Comparison of ENCODE assay signal across 13 mouse cellular contexts in genomic region chr2:92437366-92437765, GRCm38 (mm10). TPM values are rescaled to one million over a fixed set of nuclear protein-coding genes. Genes with fewer than 3 reads are reported as not detected.
DNase-seq lines count a peak whose midpoint lies in the region; ATAC-seq and TF ChIP-seq lines count a peak whose summit lies in the region.
"Had no signal": no experiment of that assay in that cellular context is flagged by ENCODE, and none has a peak within 500 bp of the region (broad histone marks: within the 10 kb centered on the region; RNA-seq: fewer than 3 reads in every experiment).

No protein-coding gene starts in this region.

- no peak overlapping the region for H3K9ac ChIP-seq in hindbrain, embryonic 15.5 days
- H3K9ac ChIP-seq in hindbrain, embryonic 13.5 days, result no peak overlapping the region
- H3K9ac ChIP-seq in midbrain, embryonic 13.5 days (replicated peaks), result no peak overlapping the region
- no peak overlapping the region for H3K9ac ChIP-seq in midbrain, embryonic 11.5 days (ENCODE audit: low read length)
- H3K9ac ChIP-seq in liver, embryonic 12.5 days, result no peak overlapping the region
- H3K9ac ChIP-seq: embryonic facial prominence, embryonic 12.5 days; lung, embryonic 14.5 days; neural tube, embryonic 12.5 days had no signal

- H3K27ac ChIP-seq in hindbrain, embryonic 15.5 days (replicated peaks), result no peak overlapping the region
- H3K27ac ChIP-seq in hindbrain, embryonic 13.5 days, result no peak overlapping the region
- H3K27ac ChIP-seq in midbrain, embryonic 13.5 days, result no peak overlapping the region
- H3K27ac ChIP-seq in midbrain, embryonic 11.5 days (ENCODE audit: low read depth, low read length), result no peak overlapping the region
- H3K27ac ChIP-seq in liver, embryonic 12.5 days, result peak overlapping the region; percentile 41
- peak overlapping the region; percentile 74 for H3K27ac ChIP-seq in small intestine, adult 2 months (ENCODE audit: insufficient read depth, low read depth, low read length)
- H3K27ac ChIP-seq: embryonic facial prominence, embryonic 12.5 days; macrophage; neural tube, embryonic 12.5 days had no signal

- H3K36me3 ChIP-seq in hindbrain, embryonic 15.5 days, result no peaks in the 10 kb centered on the region
- H3K36me3 ChIP-seq in hindbrain, embryonic 13.5 days, result no peaks in the 10 kb centered on the region
- H3K36me3 ChIP-seq in midbrain, embryonic 13.5 days, result no peaks in the 10 kb centered on the region
- H3K36me3 ChIP-seq in midbrain, embryonic 11.5 days (ENCODE audit: control insufficient read depth, insufficient read depth, low read length), result no peaks in the 10 kb centered on the region
- H3K36me3 ChIP-seq in liver, embryonic 12.5 days, result no peaks in the 10 kb centered on the region
- no peaks in the 10 kb centered on the region for H3K36me3 ChIP-seq in small intestine, adult 2 months (ENCODE audit: control insufficient read depth, insufficient read depth, low read length)
- H3K36me3 ChIP-seq: embryonic facial prominence, embryonic 12.5 days; neural tube, embryonic 12.5 days had no signal

- H3K4me3 ChIP-seq in hindbrain, embryonic 15.5 days, result no peak overlapping the region
- H3K4me3 ChIP-seq in hindbrain, embryonic 13.5 days, result no peak overlapping the region
- H3K4me3 ChIP-seq in midbrain, embryonic 13.5 days (replicated peaks), result no peak overlapping the region
- no peak overlapping the region for H3K4me3 ChIP-seq in midbrain, embryonic 11.5 days (ENCODE audit: low read depth, low read length)
- H3K4me3 ChIP-seq in liver, embryonic 12.5 days, result no peak overlapping the region
- H3K4me3 ChIP-seq in small intestine, adult 2 months (ENCODE audit: low read depth, low read length), result no peak overlapping the region
- H3K4me3 ChIP-seq: embryonic facial prominence, embryonic 12.5 days; neural tube, embryonic 12.5 days had no signal

- peak overlapping the region; percentile 50; the same call in 1 of the 2 replicates for H3K4me2 ChIP-seq in hindbrain, embryonic 15.5 days
- H3K4me2 ChIP-seq in hindbrain, embryonic 13.5 days, result no peak overlapping the region; the same call in 1 of the 2 replicates
- peak overlapping the region; percentile 37 for H3K4me2 ChIP-seq in midbrain, embryonic 13.5 days (replicated peaks)
- no peak overlapping the region for H3K4me2 ChIP-seq in midbrain, embryonic 11.5 days
- peak overlapping the region; percentile 51 for H3K4me2 ChIP-seq in liver, embryonic 12.5 days
- H3K4me2 ChIP-seq: embryonic facial prominence, embryonic 12.5 days had no signal

- peaks cover 22% of the 10 kb centered on the region for H3K4me1 ChIP-seq in hindbrain, embryonic 15.5 days (replicated peaks)
- H3K4me1 ChIP-seq in hindbrain, embryonic 13.5 days (replicated peaks), result peaks cover 26% of the 10 kb centered on the region
- H3K4me1 ChIP-seq in midbrain, embryonic 13.5 days (replicated peaks), result peaks cover 23% of the 10 kb centered on the region
- H3K4me1 ChIP-seq in midbrain, embryonic 11.5 days (ENCODE audit: control insufficient read depth, insufficient read depth, low read length), result peaks cover 10% of the 10 kb centered on the region
- H3K4me1 ChIP-seq in liver, embryonic 12.5 days, result peaks cover 52% of the 10 kb centered on the region
- H3K4me1 ChIP-seq in small intestine, adult 2 months (ENCODE audit: control insufficient read depth, insufficient read depth, insufficient read length, low read length), result peaks cover 16% of the 10 kb centered on the region; the same call in 1 of the 2 replicates

- ATAC-seq in hindbrain, embryonic 15.5 days (ENCODE audit: low FRiP score, low read depth), result no peak
- ATAC-seq in hindbrain, embryonic 13.5 days (ENCODE audit: low FRiP score), result no peak
- no peak for ATAC-seq in midbrain, embryonic 13.5 days
- ATAC-seq in midbrain, embryonic 11.5 days (ENCODE audit: low FRiP score), result no peak
- no peak for ATAC-seq in liver, embryonic 12.5 days
- ATAC-seq in megakaryocyte progenitor cell, adult 5-6 weeks (replicated peaks; ENCODE audit: poor library complexity), result no peak
- ATAC-seq: forebrain, embryonic 16.5 days had no signal

- no peak for TF ChIP-seq CTCF in small intestine, adult 2 months (IDR thresholded peaks at IDR 0.05; ENCODE audit: extremely low read depth, insufficient read length, insufficient replicate concordance, low read depth, low read length)

- no peak for DNase-seq in midbrain, embryonic 11.5 days (ENCODE audit: low spot score, missing footprints)

- H3K9me3 ChIP-seq in hindbrain, embryonic 15.5 days, result no peaks in the 10 kb centered on the region
- no peaks in the 10 kb centered on the region for H3K9me3 ChIP-seq in hindbrain, embryonic 13.5 days
- no peaks in the 10 kb centered on the region for H3K9me3 ChIP-seq in midbrain, embryonic 13.5 days
- no peaks in the 10 kb centered on the region for H3K9me3 ChIP-seq in midbrain, embryonic 11.5 days (ENCODE audit: control insufficient read depth, low read length)
- H3K9me3 ChIP-seq in liver, embryonic 12.5 days (replicated peaks), result no peaks in the 10 kb centered on the region
- H3K9me3 ChIP-seq: neural tube, embryonic 12.5 days had no signal

- no peak for TF ChIP-seq POLR2A in small intestine, adult 2 months (IDR thresholded peaks at IDR 0.05; ENCODE audit: low read depth, low read length)

- 81% methylated on average over 4 of the region's 4 CpGs for WGBS in hindbrain, embryonic 15.5 days
- 81% methylated on average over 4 of the region's 4 CpGs for WGBS in hindbrain, embryonic 13.5 days
- WGBS in midbrain, embryonic 13.5 days, result 80% methylated on average over 4 of the region's 4 CpGs
- WGBS in midbrain, embryonic 11.5 days, result 86% methylated on average over 4 of the region's 4 CpGs
- 35% methylated on average over 4 of the region's 4 CpGs for WGBS in liver, embryonic 12.5 days (ENCODE audit: insufficient replicate concordance)
- WGBS in small intestine, adult 2 months, result 37% methylated on average over 4 of the region's 4 CpGs

- H3K27me3 ChIP-seq in hindbrain, embryonic 15.5 days, result peaks cover 5% of the 10 kb centered on the region; the same call in 1 of the 2 replicates
- 0 out of 2 replicates have a peak, but pooled peaks cover 5% of the 10 kb centered on the region for H3K27me3 ChIP-seq in hindbrain, embryonic 13.5 days
- H3K27me3 ChIP-seq in midbrain, embryonic 13.5 days, result peaks cover 8% of the 10 kb centered on the region; the same call in 1 of the 2 replicates
- no peaks in the 10 kb centered on the region for H3K27me3 ChIP-seq in midbrain, embryonic 11.5 days (ENCODE audit: control insufficient read depth, insufficient read depth, low read length)
- peaks cover 14% of the 10 kb centered on the region; the same call in 1 of the 2 replicates for H3K27me3 ChIP-seq in liver, embryonic 12.5 days (replicated peaks)
- H3K27me3 ChIP-seq in small intestine, adult 2 months (ENCODE audit: control insufficient read depth, insufficient read depth, low read length), result no peaks in the 10 kb centered on the region

RNA-seq across cellular contexts. Expression of gene Cry2, which starts 3.5 kb away (rescaled TPM):
- 41.1 and 47.9 TPM in 2 replicates for polyA plus RNA-seq in hindbrain, embryonic 15.5 days (2015; fragmentation: Nextera tagmentation; extraction: Ambion mirVana)
- 36.8 and 38.5 TPM in 2 replicates for polyA plus RNA-seq in hindbrain, embryonic 13.5 days (2015; fragmentation: Nextera tagmentation; extraction: Ambion mirVana)
- polyA plus RNA-seq in midbrain, embryonic 13.5 days (2015; fragmentation: Nextera tagmentation; extraction: Ambion mirVana), result 35.8 and 36.2 TPM in 2 replicates
- polyA plus RNA-seq in midbrain, embryonic 11.5 days (2014; fragmentation: Nextera tagmentation; extraction: Ambion mirVana), result 20.5 and 21.9 TPM in 2 replicates
- polyA plus RNA-seq in liver, embryonic 12.5 days (2016; fragmentation: Nextera tagmentation; extraction: Ambion mirVana), result 14.1 and 14.5 TPM in 2 replicates
- 4.7 and 13.1 TPM in 2 replicates for polyA plus RNA-seq in small intestine, adult 2 months (2012; rRNA removed)
- total RNA-seq in megakaryocyte progenitor cell, adult 5-6 weeks (2015), result 9.0 and 10.1 TPM in 2 replicates
- 7.4 and 10.9 TPM in 2 replicates for total RNA-seq in megakaryocyte progenitor cell, adult 5-6 weeks (2017)

RNA-seq across cellular contexts. Expression of gene Slc35c1, which starts 23.0 kb away (rescaled TPM):
- polyA plus RNA-seq in hindbrain, embryonic 15.5 days (2015; fragmentation: Nextera tagmentation; extraction: Ambion mirVana), result 15.4 and 20.1 TPM in 2 replicates
- 10.5 and 12.0 TPM in 2 replicates for polyA plus RNA-seq in hindbrain, embryonic 13.5 days (2015; fragmentation: Nextera tagmentation; extraction: Ambion mirVana)
- polyA plus RNA-seq in midbrain, embryonic 13.5 days (2015; fragmentation: Nextera tagmentation; extraction: Ambion mirVana), result 8.9 and 10.6 TPM in 2 replicates
- polyA plus RNA-seq in midbrain, embryonic 11.5 days (2014; fragmentation: Nextera tagmentation; extraction: Ambion mirVana), result 9.2 and 9.5 TPM in 2 replicates
- 15.3 and 15.5 TPM in 2 replicates for polyA plus RNA-seq in liver, embryonic 12.5 days (2016; fragmentation: Nextera tagmentation; extraction: Ambion mirVana)
- polyA plus RNA-seq in small intestine, adult 2 months (2012; rRNA removed), result 124 and 160 TPM in 2 replicates
- total RNA-seq in megakaryocyte progenitor cell, adult 5-6 weeks (2015), result 62.3 and 76.4 TPM in 2 replicates
- 16.5 and 19.3 TPM in 2 replicates for total RNA-seq in megakaryocyte progenitor cell, adult 5-6 weeks (2017)

RNA-seq across cellular contexts. Expression of gene Mapk8ip1, which starts 36.3 kb away (rescaled TPM):
- 162 and 178 TPM in 2 replicates for polyA plus RNA-seq in hindbrain, embryonic 15.5 days (2015; fragmentation: Nextera tagmentation; extraction: Ambion mirVana)
- polyA plus RNA-seq in hindbrain, embryonic 13.5 days (2015; fragmentation: Nextera tagmentation; extraction: Ambion mirVana), result 111 and 112 TPM in 2 replicates
- polyA plus RNA-seq in midbrain, embryonic 13.5 days (2015; fragmentation: Nextera tagmentation; extraction: Ambion mirVana), result 86.9 and 111 TPM in 2 replicates
- 34.5 and 37.1 TPM in 2 replicates for polyA plus RNA-seq in midbrain, embryonic 11.5 days (2014; fragmentation: Nextera tagmentation; extraction: Ambion mirVana)
- 4.6 and 4.7 TPM in 2 replicates for polyA plus RNA-seq in liver, embryonic 12.5 days (2016; fragmentation: Nextera tagmentation; extraction: Ambion mirVana)
- 4.7 and 5.3 TPM in 2 replicates for polyA plus RNA-seq in small intestine, adult 2 months (2012; rRNA removed)
- total RNA-seq in megakaryocyte progenitor cell, adult 5-6 weeks (2015), result not detected in 2 replicates
- total RNA-seq in megakaryocyte progenitor cell, adult 5-6 weeks (2017), result 0.07 TPM in 1 of 2 replicates, not detected in the other
- total RNA-seq: common myeloid progenitor, adult 5-6 weeks had no signal

RNA-seq across cellular contexts. Expression of gene 1700029I15Rik, which starts 55.0 kb away (rescaled TPM):
- 7.8 and 8.8 TPM in 2 replicates for polyA plus RNA-seq in hindbrain, embryonic 15.5 days (2015; fragmentation: Nextera tagmentation; extraction: Ambion mirVana)
- polyA plus RNA-seq in hindbrain, embryonic 13.5 days (2015; fragmentation: Nextera tagmentation; extraction: Ambion mirVana), result 6.3 and 6.9 TPM in 2 replicates
- polyA plus RNA-seq in midbrain, embryonic 13.5 days (2015; fragmentation: Nextera tagmentation; extraction: Ambion mirVana), result 8.0 and 8.9 TPM in 2 replicates
- polyA plus RNA-seq in midbrain, embryonic 11.5 days (2014; fragmentation: Nextera tagmentation; extraction: Ambion mirVana), result 1.5 and 2.0 TPM in 2 replicates
- 1.1 and 1.4 TPM in 2 replicates for polyA plus RNA-seq in liver, embryonic 12.5 days (2016; fragmentation: Nextera tagmentation; extraction: Ambion mirVana)
- 3.5 and 7.4 TPM in 2 replicates for polyA plus RNA-seq in small intestine, adult 2 months (2012; rRNA removed)
- 1.6 and 2.1 TPM in 2 replicates for total RNA-seq in megakaryocyte progenitor cell, adult 5-6 weeks (2015)
- total RNA-seq in megakaryocyte progenitor cell, adult 5-6 weeks (2017), result 1.3 and 2.5 TPM in 2 replicates

Comparison
In these comparisons a context has a peak if more than half of its experiments do, and no peak if none do; other contexts are left out.
1. H3K4me2 ChIP-seq: peak in hindbrain, embryonic 15.5 days (single experiment), midbrain, embryonic 13.5 days (single experiment) and liver, embryonic 12.5 days (single experiment); none in hindbrain, embryonic 13.5 days (single experiment) and midbrain, embryonic 11.5 days (single experiment).
2. H3K27ac ChIP-seq: peak in liver, embryonic 12.5 days (single experiment) and small intestine, adult 2 months (single experiment); none in hindbrain, embryonic 15.5 days (single experiment), hindbrain, embryonic 13.5 days (single experiment), midbrain, embryonic 13.5 days (single experiment) and midbrain, embryonic 11.5 days (single experiment).